Mouse (Mus musculus) spleen, adult 2 months (tissue): ENCODE results near the gene Tcf7.

ENCODE experiments used
- CTCF ChIP-seq: fragments of 200-500 bp; IDR thresholded peaks from 2 replicates; pipeline ENCODE4 v1.5.1; 2011; ENCODE audit warnings: mild to moderate bottlenecking, inconsistent platforms; ENCODE audit not compliant: insufficient read depth, insufficient read length, insufficient replicate concordance; ENCODE audit errors: extremely low read depth
- POLR2A ChIP-seq: fragments of 200-500 bp; IDR thresholded peaks from 2 replicates; pipeline ENCODE4 v1.6.1; 2011; ENCODE audit warnings: low read depth, low read length, inconsistent platforms

DNA sequence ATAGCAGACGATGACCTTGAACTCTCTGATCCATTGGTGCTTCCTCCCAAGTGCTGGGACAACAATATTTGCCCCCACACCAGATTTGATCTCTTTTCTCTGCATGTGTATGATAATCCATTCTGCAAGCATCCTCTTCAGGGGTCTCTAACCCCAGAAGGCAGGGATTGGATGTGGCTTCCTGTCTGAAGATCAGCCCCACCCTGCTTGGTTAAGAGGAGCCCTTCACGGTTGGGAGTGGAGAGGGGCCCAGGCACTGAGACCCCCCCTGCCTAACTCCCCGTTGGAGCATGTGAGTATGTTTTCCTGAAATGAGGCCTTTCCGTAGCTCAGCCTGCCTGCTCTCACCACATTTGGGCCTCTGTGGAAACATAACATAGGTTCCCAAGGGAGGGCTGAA lies 36.9 kb upstream of the Tcf7 start:
- TF ChIP-seq POLR2A = no peak
- TF ChIP-seq CTCF = no peak
